Mouse (Mus musculus): ENCODE measurements around the gene Micall1.

Gene Micall1

DNA sequence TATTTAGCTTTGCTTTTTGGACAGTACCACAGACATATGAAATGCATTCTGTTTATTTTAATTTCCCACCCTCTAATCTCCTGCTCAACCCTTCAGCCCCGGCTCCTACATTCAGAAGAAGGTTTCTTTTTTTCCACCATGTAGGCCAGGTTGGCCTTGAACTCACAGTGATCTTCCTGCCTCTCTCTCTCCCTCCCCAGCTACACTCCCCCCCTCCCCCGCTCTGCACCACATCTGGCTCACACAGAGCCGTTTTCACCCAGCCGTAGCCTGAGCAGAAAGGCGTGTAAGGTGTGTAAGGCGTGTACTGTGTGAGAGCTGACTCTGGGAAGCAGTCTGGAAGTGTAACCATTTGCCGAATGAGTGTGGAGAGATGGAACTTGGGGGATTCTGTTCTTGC lies 20.6 kb downstream of the Micall1 start:
- DNase-seq (ENCODE audit: low spot score in 2 of 2) = no peak

DNA sequence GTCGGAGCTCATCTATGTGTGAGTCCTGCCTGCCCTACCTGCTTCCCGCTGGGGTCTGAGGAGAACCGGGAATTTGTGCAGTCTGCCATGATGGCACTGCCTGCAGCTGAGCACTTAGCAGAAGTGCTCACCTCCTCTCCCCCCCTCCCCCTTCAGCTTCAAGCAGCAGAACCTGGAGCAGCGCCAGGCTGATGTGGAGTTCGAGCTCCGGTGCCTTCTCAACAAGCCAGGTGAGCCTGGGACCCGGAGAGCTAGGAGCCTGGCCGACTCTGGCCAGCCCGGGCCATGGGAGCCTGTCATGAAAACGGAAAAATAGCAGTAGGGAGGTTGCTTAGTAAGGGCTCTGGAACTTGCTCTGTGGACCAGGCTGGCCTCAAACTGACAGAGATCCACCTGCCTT lies 22.1 kb downstream of the Micall1 start:
- DNase-seq (ENCODE audit: low spot score in 2 of 2) = no peak

GRCm38 (mm10) chr15:79131442-79131841 lies 22.7 kb downstream of the Micall1 start:
- peak; percentile 81 to 86 for DNase-seq (ENCODE audit: low spot score in 2 of 2)

DNA sequence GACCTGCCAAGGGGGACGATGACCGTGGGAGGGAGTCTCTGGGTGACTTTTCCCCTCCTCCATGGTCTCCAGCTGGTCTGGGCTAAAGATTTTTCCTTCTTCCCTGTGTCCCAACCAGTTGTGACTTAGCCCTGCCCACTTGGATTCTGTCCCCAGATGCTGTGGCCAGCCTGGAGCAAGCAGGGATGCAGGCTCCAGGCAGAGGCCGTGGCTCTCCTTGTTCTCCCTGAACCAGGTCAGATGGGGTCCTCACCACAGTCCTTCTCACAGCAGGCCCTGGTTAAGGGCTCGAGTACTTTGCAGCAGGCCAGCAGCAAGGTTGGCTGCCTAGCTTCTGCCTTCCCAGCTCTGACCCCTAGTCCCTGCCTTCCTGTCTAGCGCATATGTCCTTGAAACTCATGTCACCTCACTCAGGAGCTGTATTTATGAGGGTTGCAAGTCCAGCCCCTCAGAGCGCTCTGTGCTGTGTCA lies 24.5 kb downstream of the Micall1 start:
- DNase-seq (ENCODE audit: low spot score in 2 of 2) = peak; percentile 42 to 60

- DNase-seq (ENCODE audit: low spot score in 2 of 2) = no peak
Measured at GRCm38 (mm10) chr15:79134496-79135270, 26.0 kb downstream of the Micall1 start.

DNA sequence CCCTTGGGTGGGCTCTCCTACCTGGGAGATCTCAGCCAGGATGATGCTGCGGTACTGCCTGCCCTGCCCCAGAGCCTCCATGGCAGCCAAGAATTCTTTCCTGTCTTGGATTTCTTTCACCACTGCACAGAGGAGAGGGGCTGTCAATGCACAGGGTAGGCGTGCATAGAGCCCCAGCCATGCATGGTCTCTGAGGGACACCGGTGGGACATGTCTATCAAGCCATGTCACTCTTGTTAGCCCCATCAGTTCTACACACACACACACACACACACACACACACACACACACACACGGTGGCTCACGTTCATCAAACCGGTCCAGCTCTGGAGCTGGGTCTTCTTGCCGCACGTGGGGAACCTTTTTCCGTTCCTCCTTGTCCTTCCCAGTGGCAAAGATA lies 26.6 kb downstream of the Micall1 start:
- no peak for DNase-seq (ENCODE audit: low spot score in 2 of 2)

GRCm38 (mm10) chr15:79135783-79136575 lies 27.3 kb downstream of the Micall1 start:
- no peak for DNase-seq (ENCODE audit: low spot score in 2 of 2)

GRCm38 (mm10) chr15:79139640-79140039 lies 30.9 kb downstream of the Micall1 start:
- no peak for DNase-seq (ENCODE audit: low spot score in 2 of 2)

DNA sequence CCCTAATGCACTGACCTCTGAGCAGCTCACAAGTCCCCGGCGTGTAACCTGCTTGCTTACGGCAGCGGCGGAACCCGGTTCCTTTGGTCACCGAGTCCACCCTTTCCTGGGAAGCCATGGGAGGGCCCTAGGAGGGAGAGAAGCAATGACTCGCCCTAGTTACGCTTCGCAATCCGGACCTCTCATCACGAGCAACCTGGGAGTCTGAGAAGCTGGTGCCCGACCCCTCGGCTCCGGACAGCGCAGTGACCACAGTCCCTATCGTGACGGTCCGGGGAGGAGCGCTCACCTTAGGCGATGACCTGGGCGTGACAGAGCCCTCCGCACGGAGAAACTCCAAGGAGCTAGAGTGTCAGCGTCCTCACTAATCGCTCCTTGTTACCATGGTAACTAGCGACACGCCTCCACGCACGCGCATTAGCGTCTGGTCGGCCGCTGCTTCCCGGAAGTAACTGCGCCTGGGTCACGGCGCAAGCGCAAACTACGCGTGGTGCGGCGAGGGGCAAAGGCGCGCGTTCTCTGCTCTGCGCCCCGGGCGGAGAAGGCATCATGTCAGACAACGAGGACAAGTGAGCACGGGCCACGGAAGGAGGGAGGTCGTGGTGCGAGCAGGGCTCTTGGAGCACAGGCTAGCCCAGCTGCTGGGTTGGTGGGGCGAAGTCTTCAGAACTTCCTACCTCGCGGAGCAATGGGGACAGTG lies 32.3 kb downstream of the Micall1 start, which contains the start of the genes Polr2f and 1700088E04Rik:
Polr2f (plus strand) TSS at position 144 of the 700 bp plus-strand sequence.
1700088E04Rik (minus strand) TSS at position 388 of the 700 bp plus-strand sequence.
- DNase-seq (ENCODE audit: low spot score in 2 of 2) = peak; percentile 94

DNA sequence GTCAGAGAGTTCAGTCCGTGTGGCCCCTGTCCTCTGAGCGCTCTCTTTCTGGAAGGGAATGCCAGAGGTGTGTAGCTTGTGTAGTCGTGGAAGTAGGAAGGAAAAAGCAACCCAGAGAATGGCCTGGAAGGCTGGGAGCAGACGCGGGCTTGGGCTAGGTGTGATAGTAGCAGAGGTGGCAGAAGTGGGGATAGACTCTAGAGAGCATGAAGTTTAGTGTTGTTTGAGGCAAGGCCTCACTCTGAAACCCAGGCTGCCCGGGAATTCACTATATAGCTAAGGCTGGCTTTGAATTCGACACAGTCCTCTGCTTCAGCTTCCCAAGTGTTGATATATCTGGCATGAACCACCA lies 32.8 kb downstream of the Micall1 start:
- DNase-seq (ENCODE audit: low spot score in 2 of 2) = no peak

GRCm38 (mm10) chr15:79143316-79143715 lies 34.6 kb downstream of the Micall1 start:
- DNase-seq (ENCODE audit: low spot score in 2 of 2) = no peak

GRCm38 (mm10) chr15:79144021-79144420 lies 35.3 kb downstream of the Micall1 start:
- DNase-seq (ENCODE audit: low spot score in 2 of 2) = no peak

GRCm38 (mm10) chr15:79145522-79145921 lies 36.8 kb downstream of the Micall1 start:
- no peak for DNase-seq (ENCODE audit: low spot score in 2 of 2)

- peak; percentile 41 to 64 for DNase-seq (ENCODE audit: low spot score in 2 of 2)
Measured at GRCm38 (mm10) chr15:79148533-79148932, 39.8 kb downstream of the Micall1 start.

DNA sequence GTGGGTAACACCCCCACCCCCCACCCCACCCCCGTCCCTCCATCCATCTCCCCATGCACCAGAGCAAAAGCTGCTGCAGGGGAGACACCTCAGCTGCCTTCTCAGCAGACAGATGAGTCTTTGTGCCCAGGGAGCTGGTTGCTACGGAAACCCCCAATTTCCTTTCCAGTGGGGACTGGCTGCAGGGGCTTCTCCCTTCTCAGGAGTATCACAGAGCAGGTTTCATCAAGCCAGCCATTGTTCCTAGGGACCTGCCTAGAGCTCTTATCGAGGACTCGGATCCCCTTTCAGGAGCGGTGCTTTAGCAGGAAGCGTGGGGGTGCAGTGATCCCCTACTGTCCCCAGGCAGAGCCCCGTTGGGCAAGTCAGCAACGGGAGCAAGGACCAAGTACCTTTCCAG lies 43.2 kb downstream of the Micall1 start:
- DNase-seq (ENCODE audit: low spot score in 2 of 2) = no peak

DNA sequence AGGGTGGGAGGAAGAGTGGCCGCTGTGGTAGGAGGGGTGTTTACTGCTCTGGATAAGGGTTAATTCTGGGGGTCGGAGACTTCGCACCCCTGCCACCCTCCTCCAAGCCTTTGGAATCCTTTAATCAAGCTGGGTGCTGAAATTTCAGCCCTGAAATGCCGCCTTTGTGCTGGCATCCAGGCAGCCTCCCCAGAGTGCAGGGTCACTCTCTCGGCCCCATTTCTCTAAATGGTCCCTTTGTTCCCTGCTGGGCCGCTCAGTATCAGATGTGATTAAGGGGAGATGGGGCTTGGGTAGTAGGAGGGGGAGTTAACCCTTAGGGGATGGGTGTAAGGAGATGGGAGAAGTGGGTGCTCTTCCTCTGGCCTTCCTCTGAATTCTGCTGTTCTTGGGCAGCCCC lies 44.0 kb downstream of the Micall1 start:
- DNase-seq (ENCODE audit: low spot score in 2 of 2) = no peak

DNA sequence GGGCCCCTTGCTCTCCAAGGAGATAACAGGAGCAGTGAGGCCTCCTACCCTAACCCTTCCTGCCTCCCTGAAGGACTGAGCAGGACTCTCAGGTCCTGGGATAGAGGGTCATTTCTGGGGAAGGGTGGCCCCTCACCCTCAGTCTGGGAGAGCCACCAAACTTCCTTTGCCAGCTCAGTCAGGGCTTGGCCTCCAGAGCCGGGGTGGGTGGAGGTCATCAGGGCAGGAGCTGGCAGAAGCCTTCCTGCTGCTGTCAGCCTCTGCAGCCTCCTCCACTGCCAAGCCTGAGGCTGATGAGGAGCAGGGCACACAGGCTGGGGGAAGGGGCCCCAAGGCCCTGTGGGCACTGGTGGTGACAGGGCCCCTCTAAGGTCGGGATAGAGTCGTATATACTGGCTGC lies 46.9 kb downstream of the Micall1 start:
- no peak for DNase-seq (ENCODE audit: low spot score in 2 of 2)

- no peak for DNase-seq (ENCODE audit: low spot score in 2 of 2)
Measured at GRCm38 (mm10) chr15:79162301-79162700, 53.6 kb downstream of the Micall1 start.

- no peak for DNase-seq (ENCODE audit: low spot score in 2 of 2)
Measured at GRCm38 (mm10) chr15:79162822-79163221, 54.1 kb downstream of the Micall1 start.

- DNase-seq (ENCODE audit: low spot score in 2 of 2) = no peak
Measured at GRCm38 (mm10) chr15:79164251-79164650, 55.6 kb downstream of the Micall1 start.

GRCm38 (mm10) chr15:79165140-79165539 lies 56.4 kb downstream of the Micall1 start, which contains the start of gene Sox10:
Sox10 (minus strand) TSS chr15:79165240.
- DNase-seq (ENCODE audit: low spot score in 2 of 2) = no peak

DNA sequence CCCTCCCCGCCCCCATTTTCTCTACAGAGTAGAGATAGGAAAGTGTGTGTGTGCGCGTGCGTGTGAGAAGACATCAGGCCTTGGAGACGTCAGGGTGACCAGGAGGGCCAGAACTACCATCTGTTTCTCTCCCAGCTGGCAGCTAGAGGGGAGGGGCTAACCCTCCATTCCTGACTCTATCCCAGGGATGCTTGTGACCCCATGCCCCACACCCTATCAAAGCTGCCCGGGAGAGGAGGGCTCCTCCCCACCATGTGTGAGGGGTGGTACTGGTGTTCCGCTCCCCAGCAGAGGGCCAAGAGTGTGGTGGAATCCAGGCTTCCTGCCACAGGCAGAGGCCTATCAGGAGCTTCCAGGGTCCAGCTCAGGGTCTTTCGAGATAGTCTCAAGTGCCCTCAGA lies 58.0 kb downstream of the Micall1 start:
- DNase-seq (ENCODE audit: low spot score in 2 of 2) = no peak

Measured in heart, adult 9 months (tissue).